Mouse (Mus musculus) cerebellum, adult 9-11 months (tissue): ENCODE results near the gene Ska2.

ENCODE experiments used
- DNase-seq: peaks from one replicate; pipeline ENCODE4 v3.0.0; 2022

Gene Ska2

DNA sequence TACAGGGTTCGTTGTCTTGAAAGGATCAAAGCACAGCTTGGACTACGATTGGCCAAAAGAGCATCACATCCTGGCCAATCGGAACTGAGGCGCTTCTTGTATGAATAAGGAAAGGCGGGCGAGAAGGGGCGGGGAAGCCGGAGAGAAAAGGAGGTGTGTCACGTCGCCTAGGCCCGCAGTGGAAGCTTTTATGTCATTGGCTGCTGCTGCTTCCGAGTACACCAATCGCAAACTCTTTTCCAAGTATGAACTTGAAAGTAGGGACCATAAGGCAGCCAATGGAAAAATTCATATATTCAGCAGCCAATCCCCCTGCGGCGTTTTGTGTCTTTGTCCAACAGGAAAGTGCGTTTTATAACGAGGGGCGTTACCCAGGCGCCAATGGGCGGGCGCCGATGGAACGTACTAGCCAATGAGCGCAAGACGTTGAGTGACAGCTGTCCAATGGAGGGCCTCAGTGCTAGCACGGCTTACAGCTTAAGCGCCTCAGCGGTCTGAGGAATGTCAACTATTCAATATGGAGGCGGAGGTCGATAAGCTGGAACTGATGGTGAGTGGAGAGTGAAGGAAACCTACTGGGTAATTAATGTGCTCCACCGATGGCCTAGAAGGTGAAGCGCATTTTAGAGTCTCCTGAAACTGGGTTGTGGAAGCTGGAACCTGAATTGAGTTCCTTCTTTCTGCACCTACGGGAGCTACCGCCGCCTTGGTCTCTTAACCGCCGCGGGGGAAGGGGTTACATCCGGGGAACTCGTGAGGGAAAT, at the start of gene Ska2:
Ska2 (plus strand) TSS at position 480 of the 764 bp plus-strand sequence.
- DNase-seq, result peak; percentile 99

DNA sequence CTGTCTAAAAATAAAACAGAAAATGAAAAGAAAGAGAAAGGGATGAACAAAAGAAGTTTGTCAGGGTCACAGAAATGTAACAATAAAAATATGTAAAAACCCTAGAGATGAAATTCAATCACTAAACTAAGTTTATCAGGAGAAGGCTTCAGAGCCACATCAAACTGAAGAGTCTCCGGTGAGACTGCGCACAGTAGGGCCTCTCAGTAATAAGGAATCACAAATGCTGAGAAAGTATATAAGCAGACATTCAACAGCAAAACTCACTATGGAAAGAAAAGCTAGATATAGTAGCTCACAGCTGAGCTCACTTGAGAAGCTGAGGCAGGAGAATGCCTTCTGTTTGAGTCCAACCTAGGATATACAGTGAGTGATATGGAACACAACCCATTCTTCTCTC, 48.6 kb upstream of the Ska2 start:
- DNase-seq, result no peak

DNA sequence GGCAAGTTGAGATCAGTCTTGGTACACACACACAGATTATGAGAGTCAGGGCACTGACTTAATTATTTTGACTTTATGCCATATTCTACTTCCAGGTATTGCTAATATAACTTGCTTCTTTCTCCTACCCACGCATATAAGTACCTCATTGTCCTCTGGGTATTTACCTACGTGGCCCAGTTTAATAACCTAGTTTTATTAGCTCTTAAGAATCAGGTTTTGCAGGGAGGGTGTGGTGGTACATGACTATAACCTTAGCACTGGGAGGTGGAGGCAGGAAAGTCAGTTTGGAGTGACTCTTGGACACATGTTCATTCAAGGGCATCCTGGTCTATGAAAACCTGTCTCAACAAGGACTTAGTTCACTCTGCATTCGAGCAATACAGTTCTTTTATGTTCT, 46.9 kb upstream of the Ska2 start:
- DNase-seq, result no peak

DNA sequence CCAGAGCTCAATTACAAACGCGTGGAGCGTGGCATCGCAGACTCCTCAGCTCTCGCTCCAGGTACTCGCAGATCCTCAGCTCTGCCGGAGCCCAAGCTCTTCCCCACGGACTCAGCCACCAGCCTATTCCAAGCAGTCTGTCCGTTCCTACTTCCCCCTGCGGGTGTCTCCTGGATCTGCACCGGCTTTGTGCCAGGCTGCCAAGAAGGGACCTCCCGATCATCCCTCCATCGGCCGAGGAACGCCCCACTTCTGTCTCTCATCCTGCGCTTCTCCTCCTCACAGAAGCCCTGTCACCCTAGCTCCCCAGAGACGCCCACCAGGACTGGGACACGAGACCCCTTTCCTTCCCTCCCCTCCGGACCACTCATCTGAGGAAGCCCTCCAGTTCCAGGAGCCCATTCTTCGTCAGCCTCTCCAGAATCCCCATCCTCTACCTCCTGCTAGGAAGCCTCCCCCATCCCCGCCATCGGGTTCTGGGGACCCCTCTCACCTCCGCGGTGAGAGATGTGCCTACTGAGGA, 35.6 kb upstream of the Ska2 start:
- peak; percentile 81 for DNase-seq

DNA sequence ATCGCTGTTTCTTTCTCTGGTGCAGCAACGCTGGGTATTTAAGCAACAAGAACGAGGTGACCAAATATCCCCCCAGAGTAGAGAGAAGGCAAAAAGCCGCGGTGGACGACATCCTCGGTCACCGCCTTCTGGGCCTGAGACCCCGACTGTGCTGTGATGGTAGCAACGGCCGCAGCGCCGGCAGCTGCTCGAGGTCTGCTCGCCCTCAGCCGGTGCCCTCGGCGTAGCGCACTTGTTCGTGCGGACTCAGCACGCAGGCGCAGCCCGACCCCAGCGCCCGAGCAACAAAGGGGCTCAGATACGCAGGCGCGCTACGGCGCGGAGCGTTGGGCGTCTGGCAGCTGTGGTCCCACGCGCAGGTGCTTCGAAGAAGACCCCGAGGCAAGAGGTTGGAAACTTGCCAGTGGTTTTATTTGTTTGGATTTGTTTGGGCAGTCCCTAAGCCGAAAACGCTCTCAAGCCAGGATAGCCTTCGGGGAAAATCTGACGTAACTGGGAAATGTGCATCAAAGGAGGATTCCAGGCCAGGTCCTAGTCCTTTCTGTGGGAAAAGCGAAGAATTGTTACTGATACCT, 35.1 kb upstream of the Ska2 start, which contains the start of gene Gdpd1:
Gdpd1 (minus strand) TSS at position 197 of the 575 bp plus-strand sequence.
- peak; percentile 91 for DNase-seq

DNA sequence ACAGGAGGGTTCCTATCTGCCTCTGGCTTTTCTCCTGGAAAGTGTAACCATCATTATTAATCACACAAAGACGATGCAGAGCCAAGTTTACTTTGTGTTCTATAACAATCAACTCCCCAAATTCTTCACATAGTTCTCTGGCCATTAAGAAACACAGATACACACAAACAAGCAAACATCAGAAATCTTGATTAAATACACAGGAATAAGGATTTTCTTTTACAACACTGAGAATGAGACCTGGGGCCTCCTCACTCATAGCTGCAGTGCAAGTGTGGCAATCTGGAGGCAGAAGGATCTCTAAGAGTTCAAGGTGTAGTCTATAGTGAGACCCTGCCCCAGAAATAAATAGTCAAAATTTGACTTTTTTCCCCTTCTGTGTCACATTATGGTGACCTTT, 25.3 kb upstream of the Ska2 start:
- DNase-seq, result no peak

DNA sequence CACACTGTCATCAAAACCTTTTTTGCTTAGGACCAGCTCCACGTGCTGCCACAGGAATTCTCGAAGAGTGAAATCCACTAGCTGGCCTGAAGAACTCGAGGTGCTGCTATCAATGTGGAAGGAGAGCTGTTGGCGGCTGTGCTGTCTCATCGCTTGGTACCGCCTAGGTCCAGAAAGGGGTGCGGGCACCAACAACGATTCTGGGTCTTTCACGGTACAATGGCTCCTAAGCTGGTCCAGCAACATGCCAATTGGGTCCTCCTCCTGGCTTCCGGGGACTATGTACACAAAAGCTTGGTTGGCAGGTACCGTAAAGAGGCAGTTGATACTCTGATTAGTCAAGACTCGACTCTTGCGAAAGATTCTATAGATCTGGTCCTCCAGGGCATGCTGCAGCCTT, 23.6 kb upstream of the Ska2 start:
- DNase-seq, result no peak

DNA sequence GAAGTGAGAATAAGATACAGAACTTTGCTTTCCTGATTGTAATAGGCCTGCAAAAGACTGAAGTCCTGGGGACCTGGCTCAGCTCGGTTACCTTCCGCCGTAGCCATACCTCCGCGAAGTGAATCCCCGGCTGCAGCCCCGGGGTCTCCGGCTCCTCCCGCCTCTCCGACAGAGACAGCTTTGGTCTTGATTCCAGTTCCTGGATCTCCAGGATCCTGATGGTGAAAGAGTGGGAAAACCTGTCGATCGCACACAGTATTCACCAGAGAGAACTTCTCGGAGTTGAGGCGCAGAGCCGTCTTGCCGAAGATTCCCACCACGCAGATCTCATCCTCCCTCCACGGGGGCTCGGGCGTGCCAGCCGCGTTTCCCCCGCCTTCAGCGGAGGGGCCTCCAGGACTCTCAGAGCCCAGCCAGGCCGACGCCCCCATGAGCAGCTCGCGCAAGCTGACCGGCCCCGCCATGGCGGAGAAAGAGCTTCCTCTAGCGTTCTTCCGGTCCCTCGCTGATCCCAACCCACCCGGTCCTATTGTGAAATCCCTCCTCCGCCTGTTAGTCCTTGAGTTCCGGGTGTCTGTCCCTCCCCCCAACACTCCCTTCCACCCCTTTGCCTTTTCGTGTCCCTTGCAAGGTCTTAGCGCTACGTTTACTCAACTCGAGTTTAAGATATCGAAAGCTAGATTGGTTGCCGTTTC, 22.6 kb upstream of the Ska2 start, which contains the start of gene Smg8:
Smg8 (minus strand) TSS at position 485 of the 695 bp plus-strand sequence.
- DNase-seq, result peak; percentile 80

DNA sequence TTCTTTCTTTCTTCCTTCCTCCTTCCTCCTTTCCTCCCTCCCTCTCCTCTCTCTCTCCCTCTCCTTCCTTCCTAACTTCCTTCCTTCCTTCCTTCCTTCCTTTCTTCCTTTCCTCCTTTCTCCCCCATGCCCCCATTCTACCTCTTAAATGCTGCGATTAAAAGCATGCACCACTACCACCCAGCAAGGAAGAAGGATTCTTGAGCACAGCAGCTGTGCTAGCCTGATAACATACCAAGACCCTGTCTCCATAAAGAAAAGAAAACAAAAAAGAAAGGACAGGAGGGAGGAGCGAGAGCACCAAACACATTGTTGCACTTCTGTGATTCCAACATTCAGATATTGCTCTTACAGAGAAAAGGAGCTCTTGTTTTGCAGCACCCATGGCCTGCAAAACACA, 21.9 kb upstream of the Ska2 start:
- no peak for DNase-seq

DNA sequence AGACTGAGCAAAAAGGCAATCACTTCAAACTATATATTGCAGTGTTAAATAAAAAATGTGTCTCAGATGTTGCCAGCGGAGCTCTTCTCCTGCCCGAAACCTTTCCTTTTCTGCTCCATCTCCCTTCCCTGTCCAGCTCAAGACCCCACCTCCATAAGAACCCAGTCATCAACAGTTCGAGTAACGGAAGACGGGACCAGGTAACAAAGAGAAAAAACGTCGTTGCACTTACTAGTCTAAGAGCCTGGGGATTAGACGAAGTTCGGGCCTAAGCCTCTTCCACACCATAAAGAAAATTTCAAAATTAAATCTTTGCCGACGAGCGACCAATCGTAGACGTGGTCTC, 652 bp upstream of the Ska2 start, which contains the start of gene Prr11:
Prr11 (minus strand) TSS at position 300 of the 346 bp plus-strand sequence.
- no peak for DNase-seq

DNA sequence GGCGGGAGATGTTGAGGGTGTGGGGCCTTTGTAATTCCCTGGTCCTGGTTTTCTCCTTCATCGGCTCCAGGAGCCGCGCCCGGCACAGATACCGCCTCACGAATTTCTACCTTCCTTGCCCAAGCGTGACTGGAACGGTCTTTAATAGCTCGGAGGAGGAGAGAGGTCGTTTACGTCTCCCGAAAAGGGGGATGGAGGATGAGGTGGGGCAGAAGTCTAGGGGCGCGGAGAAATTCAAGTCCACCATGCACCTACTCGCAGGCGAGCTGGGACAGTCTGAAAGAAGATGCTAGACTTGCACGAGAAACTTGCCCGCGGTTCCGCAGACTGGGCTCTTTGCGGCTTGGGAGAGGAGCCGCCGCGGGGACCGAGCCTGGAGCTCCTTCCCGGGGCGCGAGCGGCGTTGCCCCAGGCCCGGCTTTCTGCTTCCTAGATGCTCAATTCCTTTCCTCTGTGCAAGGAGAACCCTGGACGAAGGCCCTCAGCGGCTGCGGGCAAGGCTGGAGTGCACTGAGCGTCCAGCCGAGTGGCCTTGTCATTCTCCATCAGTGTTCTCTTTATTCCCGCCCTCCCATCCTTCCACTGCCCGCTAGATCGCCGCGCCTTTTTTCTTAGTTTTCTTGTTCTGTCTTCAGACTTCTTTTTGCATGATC, 611 bp downstream of the Ska2 start:
- no peak for DNase-seq

DNA sequence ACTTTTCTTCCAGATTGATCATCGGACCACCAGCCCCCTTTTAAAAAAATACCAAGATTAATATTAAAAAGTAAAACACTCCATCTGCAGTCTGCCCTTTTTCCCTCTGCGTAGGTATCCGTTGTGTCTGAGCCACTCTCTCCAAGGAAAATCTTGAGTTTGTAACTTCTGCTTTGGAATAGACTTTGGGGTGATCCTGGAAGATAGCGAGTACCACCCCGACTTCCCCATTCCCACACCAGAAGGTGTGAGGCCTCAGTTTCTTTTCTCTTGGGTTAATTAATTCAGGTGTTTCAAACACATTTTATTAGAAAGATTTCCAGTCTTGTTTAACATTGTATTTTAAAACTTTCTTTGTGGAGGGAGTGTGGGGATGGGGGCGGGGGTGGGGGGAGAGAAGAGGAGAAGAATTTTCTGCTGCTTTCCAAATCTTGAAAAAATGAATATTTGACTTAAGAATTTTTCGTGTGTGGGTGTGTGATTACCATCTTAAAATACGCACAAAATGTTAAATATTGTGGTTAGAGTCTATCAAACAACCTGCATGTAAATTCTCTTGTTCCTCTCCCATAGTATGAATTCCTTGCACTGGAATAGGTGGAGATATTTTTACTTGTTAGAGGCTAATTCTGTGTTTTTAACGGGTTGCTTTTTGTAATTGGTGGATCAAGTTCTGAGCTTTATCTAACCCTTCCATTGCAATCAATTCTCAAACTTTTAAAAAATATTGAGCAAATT, 1.3 kb downstream of the Ska2 start:
- no peak for DNase-seq

DNA sequence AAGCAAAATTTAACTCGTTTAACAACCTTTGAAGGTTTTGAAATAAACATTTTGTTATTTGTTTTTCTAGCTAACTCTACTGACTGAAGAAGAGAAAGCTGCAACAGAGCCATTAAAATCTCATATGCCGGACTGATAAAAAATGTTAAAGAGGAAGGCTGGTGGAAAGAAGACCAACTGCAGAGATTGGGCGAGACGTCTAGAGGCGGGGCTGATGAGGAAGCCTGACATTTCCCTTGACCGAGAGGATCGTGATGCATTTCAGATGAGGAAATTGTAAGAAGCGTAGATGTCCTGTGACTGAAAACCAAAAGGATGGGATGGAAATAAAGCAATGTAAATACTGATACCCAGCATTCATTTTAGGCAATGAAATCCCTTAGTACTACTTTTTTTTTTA, 12.8 kb downstream of the Ska2 start:
- no peak for DNase-seq

DNA sequence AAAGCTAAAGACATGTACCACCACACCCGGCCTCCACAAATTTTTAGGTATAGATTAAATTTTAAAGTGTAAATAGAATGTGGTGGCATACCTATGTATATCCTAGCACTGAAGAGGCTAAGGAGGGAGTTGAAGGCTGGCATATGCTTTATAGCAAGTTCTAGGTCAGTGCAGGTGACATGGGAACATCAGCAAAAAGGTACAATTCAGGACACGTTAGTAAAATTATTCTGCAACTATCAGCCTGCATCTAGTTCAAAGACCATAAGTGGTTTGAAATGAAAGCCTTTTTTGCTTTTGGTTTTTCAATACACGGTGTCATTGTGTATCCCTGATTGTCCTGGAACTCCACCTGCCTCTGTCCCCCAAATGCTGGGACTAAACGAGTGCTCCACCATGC, 16.5 kb downstream of the Ska2 start:
- DNase-seq, result no peak

DNA sequence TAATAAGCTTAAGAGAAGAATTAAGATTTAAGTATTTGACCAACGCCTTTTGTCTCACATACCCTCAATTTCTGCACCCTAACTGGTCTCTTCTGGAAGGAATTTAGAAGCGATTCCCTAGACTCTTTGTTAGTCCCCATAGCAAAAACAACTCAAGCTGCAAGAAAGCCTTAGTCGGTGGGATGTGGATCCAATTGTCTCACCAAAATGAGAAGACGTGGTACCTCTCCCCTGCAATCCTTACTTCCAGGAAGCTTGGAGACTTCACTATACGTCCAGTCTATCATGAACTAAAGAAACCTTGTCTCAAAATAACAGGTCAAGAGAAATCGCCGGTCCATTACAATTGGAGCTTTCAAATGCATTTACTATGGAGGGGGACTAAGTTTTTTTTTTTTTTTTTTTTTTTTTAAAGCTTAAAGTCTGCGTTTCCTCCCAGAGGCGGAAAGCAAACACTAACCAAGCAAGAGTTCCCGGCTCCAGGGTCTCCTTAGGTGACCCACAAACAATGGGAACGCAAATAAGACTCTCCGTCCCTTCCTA, 17.3 kb downstream of the Ska2 start:
- peak; percentile 12 for DNase-seq

DNA sequence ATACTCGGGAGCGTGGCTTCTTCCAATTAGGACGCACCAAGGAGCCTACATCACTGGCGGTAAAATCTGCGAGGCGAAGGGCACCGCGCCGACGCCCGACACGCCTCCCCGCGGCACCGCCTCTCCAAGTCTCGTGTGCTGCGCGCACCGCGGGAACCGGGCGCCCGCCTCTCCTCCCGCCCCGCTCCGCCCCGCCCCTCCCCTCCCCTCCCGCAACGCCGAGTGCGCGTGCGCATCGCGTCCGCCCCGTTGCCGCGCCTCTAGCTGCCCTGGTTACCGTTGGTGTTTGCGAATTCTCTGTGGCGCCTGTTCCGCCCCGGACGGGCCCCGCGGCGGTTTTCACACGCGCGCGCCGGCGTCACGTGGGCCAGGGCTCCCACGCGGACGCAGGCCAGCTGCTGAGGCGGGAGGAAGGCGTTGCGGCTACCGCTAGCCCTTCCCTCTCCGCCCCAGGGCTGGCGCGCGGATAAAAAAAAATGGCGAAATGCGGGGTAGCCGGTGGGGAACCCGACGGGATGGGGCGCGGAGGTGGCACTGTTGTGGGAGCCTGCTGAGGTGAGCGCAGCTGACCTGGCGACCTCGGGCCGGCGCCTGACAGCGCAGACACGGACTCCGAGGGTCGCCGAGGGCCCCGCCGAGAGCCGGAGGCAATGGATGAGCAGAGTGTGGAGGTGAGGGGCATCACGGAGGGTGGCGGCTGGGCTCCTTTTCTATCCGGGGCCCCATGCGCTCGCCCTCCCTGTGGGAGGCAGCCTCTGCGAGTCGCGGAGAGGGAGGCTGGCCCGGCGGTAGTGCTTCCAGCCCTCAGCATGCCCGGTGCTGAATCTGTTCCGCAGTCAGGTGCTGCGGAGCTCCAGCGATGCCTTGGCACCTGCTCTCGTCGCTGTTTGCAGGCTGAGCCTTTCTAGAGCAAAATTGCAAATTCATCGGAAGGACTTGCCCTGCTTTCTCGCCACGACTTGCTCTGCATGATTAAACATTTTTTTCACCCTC, 18.1 kb downstream of the Ska2 start, which contains the start of gene Trim37:
Trim37 (plus strand) TSS at position 254 of the 993 bp plus-strand sequence.
- DNase-seq, result peak; percentile 91

DNA sequence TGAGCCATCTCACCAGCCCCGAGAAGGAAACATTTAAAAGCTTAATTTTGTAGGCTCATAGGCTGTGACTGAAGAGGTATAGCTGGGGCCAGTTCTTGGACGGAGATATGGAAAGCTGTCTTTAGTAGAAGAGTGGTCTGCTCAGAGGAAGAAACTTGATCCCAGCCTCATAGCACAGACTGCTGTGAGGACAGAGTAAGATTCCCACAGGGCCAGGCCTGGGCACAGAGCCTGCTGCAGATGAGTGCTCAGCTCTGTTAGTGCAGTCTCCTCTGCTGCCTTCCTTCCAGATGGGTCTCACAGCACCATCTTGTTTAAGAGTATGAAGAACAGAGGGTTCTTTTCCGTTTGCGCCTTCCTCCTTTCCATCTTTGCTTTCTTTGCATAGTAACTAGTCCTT, 27.2 kb downstream of the Ska2 start:
- no peak for DNase-seq

DNA sequence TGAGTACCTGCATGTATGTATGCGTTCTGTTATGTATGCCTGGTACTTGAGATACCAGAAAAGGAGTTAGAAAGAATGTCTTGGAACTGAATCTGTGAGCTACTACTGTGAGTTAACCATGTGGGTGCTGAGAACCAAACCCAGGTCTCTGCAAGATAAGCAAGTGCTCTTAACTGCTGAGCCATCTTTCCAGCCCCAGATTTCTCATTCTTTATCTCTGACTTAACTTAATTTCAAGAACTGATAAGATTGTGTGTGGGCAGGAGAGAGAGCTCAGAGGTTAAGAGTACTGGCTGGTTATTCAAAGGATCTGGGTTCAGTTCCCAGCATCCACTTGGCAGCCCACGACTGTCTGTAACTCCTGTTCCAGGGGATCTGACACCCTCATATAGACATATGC, 49.0 kb downstream of the Ska2 start:
- DNase-seq, result no peak

DNA sequence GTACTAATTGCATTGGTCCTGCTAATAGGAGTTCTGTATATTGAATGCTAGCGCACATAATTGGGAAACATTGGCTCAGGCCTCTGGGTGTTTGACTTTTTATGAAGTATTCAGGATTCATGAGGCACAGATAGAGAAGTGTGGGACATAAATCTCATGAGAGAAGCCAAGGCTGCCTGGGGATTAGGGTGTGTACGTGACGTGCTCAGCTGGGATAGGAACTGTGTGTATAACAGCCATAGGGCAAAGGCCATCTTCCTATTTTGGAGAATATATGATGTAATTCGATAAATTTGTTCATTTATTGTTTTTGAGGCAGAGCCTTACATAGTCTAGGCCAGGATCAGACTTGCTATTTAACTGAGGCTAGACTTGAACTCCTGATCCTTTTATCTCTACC, 53.7 kb downstream of the Ska2 start:
- no peak for DNase-seq

DNA sequence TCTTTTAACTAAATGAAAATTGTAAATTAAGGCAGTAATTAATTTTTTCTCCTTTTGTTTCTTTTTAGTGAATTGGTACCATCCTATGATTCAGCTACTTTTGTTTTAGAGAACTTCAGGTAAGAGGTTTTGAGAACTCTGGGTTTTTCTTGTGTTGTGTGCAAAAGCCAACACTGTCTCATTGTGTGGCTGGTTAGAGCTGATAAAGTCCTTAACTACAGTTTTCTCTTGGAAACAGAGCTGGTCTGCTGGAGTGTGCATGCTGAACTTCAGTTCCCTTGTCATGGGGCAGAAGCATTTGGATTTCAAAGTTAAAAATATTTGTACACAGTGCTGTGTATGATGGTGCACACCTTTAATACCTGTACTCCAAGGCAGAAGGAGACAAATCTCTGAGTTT, 54.7 kb downstream of the Ska2 start:
- no peak for DNase-seq

DNA sequence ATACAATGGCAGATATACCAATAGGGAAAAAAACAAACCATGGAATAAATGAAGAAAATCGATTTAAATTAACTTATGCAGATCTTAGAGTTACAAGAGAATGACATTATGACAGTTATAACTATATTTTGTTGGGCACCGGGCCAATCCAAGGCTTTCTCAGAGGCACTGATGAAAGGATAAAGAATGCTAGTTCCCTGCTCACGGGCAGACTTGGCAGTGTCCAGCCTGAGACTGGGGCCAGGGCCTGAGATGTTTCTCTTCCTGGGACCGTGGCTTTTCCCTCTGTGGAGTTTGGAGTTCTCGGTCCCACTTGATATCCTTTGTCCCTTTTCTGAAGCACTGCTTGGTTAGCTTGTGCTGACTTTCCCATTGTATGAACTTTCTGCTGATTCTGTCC, 64.6 kb downstream of the Ska2 start:
- no peak for DNase-seq
